Mouse (Mus musculus) mesoderm, embryonic 11.5 days (tissue): ENCODE data around the gene Gm28891.
"Not testable (repeated sequence)": the region's sequence is repeated elsewhere in the genome, so short reads cannot be mapped to it uniquely, and the experiment has no call there.

ENCODE experiments used
- DNase-seq: peaks from one replicate; pipeline ENCODE4 v3.0.0-alpha.2; 2012; ENCODE audit warnings: low read depth, low spot score

The Gm28891 gene

GRCm38 (mm10) chrY:60240902-60241301 lies at the start of gene Gm28891:
Gm28891 (plus strand) TSS chrY:60241202.
- DNase-seq, result not testable (repeated sequence)
